Mouse (Mus musculus) heart, adult 8-10 months (tissue): ENCODE measurements at regions not wholly inside any gene's neighbourhood (a gene's known extent, or its start where the extent isn't known, plus 50 kb on each side); places are given as distances from the start of the nearest gene placed in this dataset.

Experiments used
- DNase-seq: peaks from one replicate; pipeline ENCODE4 v3.0.0; 2022; ENCODE audit warnings: low spot score

DNA sequence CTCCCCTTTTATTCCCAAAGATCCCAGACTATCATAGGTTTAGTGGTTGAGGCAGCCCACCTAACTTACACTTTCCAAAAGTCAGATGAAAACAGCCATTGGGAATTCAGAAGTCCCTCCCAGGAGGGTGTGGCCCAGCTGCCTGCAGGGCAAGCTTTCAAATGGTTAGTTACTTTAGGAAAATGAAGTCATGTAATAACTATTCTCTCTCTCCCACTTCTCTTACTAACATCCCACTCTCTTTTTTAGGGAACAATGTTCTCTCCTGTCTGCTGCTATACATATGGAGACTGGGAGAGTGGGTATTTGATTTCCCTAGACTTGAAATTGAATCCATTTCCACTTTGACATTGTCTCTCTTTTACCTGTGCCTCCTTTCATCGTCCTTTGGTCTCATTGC, 55.0 kb downstream of the Zfp648 start:
- no peak for DNase-seq

DNA sequence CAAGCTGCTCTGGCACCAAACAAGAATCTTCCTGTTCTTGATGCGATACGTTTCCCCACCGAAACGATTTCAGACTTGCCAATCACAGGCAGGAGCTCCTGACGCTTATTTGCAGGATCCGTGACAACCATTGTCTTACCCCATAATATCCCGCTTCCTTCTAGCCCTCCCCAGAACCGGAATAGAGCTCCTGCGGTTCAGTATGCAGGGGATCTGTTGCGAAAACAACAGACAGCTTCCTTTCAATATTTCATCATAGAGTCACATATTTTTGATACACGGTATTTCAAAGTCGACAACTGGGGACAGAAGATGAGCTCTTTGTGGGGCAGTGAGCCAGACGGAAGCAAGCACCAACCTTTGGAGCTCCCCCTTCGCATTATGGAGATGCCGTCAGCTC, 55.8 kb downstream of the Zfp648 start:
- no peak for DNase-seq

DNA sequence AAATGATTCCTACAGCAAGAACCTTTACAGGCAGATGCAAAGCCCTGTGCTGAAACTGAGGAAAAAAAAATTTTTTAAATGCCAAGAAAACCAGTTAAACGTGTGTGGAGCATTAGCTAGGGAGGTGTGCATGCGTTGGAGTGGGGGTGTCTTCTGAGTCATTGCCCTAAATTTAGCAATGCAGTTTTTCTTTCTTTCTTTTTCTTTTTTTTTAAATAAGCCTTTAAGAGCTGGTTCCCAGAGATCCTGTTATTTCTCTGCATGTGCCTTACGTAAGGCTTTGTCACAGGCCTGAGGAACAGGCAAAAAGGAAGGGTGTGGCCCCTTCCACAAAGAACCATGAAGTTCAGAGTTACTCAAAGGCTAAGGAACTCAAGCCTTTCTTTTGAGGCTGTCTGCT, 57.5 kb downstream of the Zfp648 start:
- no peak for DNase-seq

DNA sequence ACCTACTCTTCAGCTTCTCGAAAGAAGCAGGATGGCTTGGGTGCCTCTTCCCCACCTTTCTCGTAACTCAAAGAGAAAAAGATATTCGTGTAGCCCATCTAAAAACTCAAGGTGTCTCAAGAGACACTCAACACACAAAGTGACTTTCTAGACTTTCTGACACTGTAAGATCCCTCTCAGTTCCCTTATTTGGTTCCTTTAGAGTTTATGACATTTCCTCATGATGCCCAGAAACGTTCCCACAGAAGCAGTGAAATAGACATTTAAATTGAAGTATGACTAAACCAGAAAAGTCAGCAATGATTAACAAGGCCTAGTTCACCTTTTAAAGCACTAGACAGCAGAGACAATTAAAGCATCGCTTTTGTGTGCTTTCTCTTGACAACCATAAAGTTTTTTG, 59.4 kb downstream of the Zfp648 start:
- no peak for DNase-seq

DNA sequence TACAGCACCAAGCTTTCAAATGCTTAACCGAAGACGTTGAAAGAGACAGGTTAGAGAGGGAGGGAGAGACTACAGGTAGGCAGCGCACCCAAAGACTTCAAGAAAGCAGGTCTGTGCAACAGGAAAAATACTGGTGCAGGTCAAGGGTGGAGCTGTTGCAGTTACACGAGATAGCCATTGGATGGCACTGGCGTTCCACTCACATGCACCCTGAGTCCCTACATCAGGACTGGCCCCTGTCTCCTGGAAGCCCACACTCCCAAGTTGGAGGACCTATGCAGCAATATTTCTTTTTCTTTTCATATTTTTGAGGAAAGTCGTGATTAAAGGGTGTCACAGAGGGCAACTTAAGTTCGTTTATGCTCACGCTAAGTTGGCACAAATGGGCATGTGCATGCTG, 80.5 kb downstream of the Zfp648 start:
- DNase-seq: no peak

DNA sequence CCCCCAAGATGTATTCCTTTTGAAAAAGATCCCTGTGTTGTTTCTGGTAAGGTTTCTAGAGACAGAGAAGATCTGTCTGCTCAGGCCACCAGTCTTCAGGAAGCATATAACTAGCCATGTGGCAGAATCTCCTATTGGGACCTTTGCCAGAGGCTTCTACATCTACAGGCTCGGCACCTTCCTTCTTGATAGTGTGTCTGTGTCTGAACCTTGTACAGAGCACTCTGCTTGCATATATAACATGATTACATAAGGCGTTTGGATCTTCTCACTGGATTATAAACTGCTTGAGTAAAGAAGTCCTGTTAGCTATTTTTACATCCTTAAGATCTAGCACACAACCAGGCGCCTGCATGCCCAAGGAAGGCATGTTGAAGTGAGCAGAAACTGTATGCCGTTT, 85.1 kb downstream of the Zfp648 start:
- no peak for DNase-seq

DNA sequence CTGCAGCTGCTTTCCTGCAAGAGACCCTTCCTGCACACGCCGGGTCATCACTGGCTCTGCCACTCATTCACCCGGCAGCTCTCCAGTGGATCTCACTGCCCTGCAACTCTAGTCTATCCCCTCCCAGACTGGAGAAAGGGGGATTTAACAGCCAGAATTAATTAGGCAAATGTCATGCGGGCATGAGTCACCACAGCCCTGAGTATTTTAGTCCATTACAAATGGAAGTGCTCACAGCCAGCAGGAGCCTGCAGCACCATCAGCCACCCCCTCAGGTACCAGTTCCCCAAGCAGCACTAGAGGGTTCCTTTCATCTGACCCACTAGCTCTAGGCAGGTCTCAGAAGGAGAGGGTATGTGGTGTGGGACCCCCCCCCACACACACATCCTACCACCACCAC, 91.7 kb downstream of the Zfp648 start:
- no peak for DNase-seq

DNA sequence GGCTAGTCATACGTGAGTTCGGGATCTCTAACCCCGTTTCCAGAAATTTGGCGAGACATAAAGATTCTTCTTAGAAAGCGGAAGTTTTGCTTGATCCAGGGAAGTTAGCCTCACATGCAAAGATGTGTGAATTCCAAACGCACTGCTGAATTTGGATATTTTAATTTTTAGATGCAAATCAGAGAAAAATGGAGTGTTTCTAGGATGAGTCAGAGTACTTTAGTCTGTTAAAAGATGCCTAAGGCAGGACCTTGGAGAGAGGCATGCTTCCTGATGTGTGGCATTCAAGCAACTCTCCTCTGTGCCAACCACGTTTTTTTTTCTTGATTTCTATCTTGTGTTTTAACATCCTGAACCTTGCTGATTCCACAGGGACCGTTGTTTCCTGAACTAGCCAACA, 95.1 kb downstream of the Zfp648 start:
- no peak for DNase-seq

DNA sequence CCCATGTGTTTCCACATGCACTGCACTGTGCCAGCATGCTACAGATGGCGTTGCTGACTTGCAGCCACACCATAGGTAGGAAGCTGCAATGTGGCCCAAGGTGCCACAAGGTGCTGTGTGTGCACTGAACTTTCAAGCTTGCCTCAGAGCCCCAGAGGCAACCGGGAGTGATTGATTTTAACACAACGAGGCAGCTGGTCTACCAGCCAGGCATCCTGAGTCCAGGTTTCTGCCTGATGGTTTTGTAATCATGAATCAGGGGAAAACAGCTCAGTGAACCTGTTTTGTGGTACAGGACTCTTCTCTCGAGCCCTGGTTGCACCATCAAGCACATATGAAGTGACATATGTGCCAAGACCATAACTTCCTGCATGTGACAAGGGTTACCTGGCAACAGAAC, 98.9 kb downstream of the Zfp648 start:
- no peak for DNase-seq

DNA sequence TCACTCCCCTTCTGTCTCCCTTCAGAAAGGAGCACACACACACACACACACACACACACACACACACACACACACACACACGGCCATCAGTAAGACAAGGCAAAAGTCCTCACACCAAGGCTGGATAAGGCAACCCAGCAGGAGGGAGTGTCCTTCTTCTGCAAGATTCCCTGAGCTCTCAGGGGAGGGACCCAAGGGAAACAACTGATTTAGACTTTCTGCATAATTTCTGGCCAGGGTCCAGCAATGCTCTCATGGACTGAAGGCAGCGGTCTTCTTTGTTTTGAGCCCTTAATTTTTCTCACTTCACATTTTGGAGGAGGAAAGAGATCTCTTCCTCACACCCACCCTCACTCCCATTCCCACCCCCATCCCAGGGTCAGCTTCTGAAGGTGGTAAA, 108.7 kb downstream of the Zfp648 start:
- peak; percentile 0 for DNase-seq
